Mouse (Mus musculus) myocyte (in vitro differentiated cells): ENCODE measurements around the gene 1110032A03Rik.

Experiments
- CEBPB ChIP-seq: IDR thresholded peaks from 2 replicates; pipeline ENCODE4 v1.6.1; 2011; ENCODE audit warnings: mild to moderate bottlenecking, moderate library complexity; ENCODE audit not compliant: poor library complexity, insufficient read depth, severe bottlenecking
- E2F4 ChIP-seq: IDR thresholded peaks from one replicate; pipeline ENCODE4 v1.6.1; 2011; ENCODE audit warnings: mild to moderate bottlenecking, control low read depth, moderate library complexity; ENCODE audit not compliant: insufficient read depth
- MAX ChIP-seq: IDR thresholded peaks from one replicate; pipeline ENCODE4 v1.6.1; 2011; ENCODE audit warnings: low read depth, mild to moderate bottlenecking, control low read depth
- MYOD1 ChIP-seq, 3 experiments: IDR thresholded peaks; one replicate each; pipeline ENCODE4 v1.6.1; 2011; ENCODE audit warnings: control low read depth in 2 of 3, low read depth in 2 of 3, mild to moderate bottlenecking in 2 of 3, moderate library complexity in 1 of 3; ENCODE audit not compliant: insufficient read length in 2 of 3, control insufficient read depth in 1 of 3
- MYOG ChIP-seq, 3 experiments: IDR thresholded peaks; one replicate each; pipeline ENCODE4 v1.6.1; 2011; ENCODE audit warnings: control low read depth in 2 of 3, low read depth in 2 of 3, mild to moderate bottlenecking in 2 of 3; ENCODE audit not compliant: insufficient read length in 2 of 3, control insufficient read depth in 1 of 3, insufficient read depth in 1 of 3
- POLR2A ChIP-seq: IDR thresholded peaks from one replicate; pipeline ENCODE4 v1.6.1; 2011; ENCODE audit warnings: low read depth, mild to moderate bottlenecking, control low read depth, moderate library complexity; ENCODE audit not compliant: insufficient read length
- POLR2AphosphoS2 ChIP-seq: IDR thresholded peaks from one replicate; pipeline ENCODE4 v1.6.1; 2011; ENCODE audit warnings: low read depth, control low read depth; ENCODE audit not compliant: insufficient read length
- TCF12 ChIP-seq: IDR thresholded peaks from one replicate; pipeline ENCODE4 v1.6.1; 2011; ENCODE audit warnings: mild to moderate bottlenecking, control low read depth; ENCODE audit not compliant: poor library complexity, insufficient read depth, severe bottlenecking
- TCF3 ChIP-seq: IDR thresholded peaks from one replicate; pipeline ENCODE4 v1.6.1; 2011; ENCODE audit warnings: low read depth, control low read depth; ENCODE audit not compliant: insufficient read length
- USF1 ChIP-seq: IDR thresholded peaks from one replicate; pipeline ENCODE4 v1.6.1; 2011; ENCODE audit warnings: low read depth, mild to moderate bottlenecking, control low read depth, moderate library complexity

DNA sequence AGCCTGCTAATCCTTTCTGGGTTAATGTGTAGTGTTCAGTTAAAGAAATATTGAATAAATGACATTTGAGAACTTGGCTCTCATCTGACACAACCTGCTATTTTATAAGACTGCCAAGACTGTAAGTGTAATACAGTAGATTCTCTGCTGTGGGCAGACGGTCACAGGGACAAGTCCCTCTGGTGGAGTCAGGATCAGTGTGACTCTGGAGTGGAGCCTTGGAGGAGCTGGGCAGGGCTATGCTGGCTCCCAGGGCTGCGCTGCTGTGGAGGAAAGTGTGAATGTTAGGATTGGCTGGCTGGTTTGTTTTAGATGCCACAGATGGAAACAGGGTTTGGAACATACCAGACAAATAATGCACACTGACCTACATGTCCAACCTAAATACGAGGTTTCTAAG, 19.9 kb upstream of the 1110032A03Rik start:
- TF ChIP-seq CEBPB = no peak
- TF ChIP-seq POLR2A = no peak
- TF ChIP-seq MAX = no peak
- TF ChIP-seq TCF12 = no peak
- TF ChIP-seq E2F4 = no peak
- TF ChIP-seq USF1 = no peak
- TF ChIP-seq POLR2AphosphoS2 = no peak
- no peak for TF ChIP-seq MYOD1 (IDR thresholded peaks at IDR 0.05; ENCODE audit: control insufficient read depth in 1 of 3, insufficient read length in 2 of 3, low read depth in 2 of 3)
- TF ChIP-seq MYOG (IDR thresholded peaks at IDR 0.05; ENCODE audit: control insufficient read depth in 1 of 3, insufficient read depth in 1 of 3, insufficient read length in 2 of 3, low read depth in 2 of 3) = no peak
- no peak for TF ChIP-seq TCF3
